Mouse (Mus musculus): ENCODE measurements around the gene Fam205a3. TPM values are rescaled to one million over a fixed set of nuclear protein-coding genes. Genes with fewer than 3 reads are reported as not detected.
"Not testable (repeated sequence)": the region's sequence is repeated elsewhere in the genome, so short reads cannot be mapped to it uniquely, and the experiment has no call there.

The Fam205a3 gene
- 0.04 and 0.09 TPM in 2 replicates for polyA plus RNA-seq (2012; rRNA removed)

GRCm38 (mm10) chr4:42318034-42318433 lies at the start of gene Fam205a3:
Fam205a3 (plus strand) TSS chr4:42318334.
- H3K36me3 ChIP-seq (ENCODE audit: control insufficient read depth, insufficient read depth, low read length); H3K27me3 ChIP-seq (ENCODE audit: control insufficient read depth, insufficient read depth, low read length); H3K4me1 ChIP-seq (replicated peaks; ENCODE audit: control insufficient read depth, insufficient read depth, low read length); H3K4me3 ChIP-seq (ENCODE audit: control insufficient read depth, insufficient read depth, low read length); H3K27ac ChIP-seq (ENCODE audit: control insufficient read depth, insufficient read depth, low read length); DNase-seq: not testable (repeated sequence)
- no CpG with 5 or more reads among the region's 1 CpGs for whole genome bisulfite sequencing

- H3K36me3 ChIP-seq (ENCODE audit: control insufficient read depth, insufficient read depth, low read length); H3K4me3 ChIP-seq (ENCODE audit: control insufficient read depth, insufficient read depth, low read length); H3K27me3 ChIP-seq (ENCODE audit: control insufficient read depth, insufficient read depth, low read length); H3K4me1 ChIP-seq (replicated peaks; ENCODE audit: control insufficient read depth, insufficient read depth, low read length); DNase-seq; H3K27ac ChIP-seq (ENCODE audit: control insufficient read depth, insufficient read depth, low read length): not testable (repeated sequence)
- no CpG with 5 or more reads among the region's 18 CpGs for WGBS
Measured at GRCm38 (mm10) chr4:42293967-42294366, 24.2 kb upstream of the Fam205a3 start, which contains the start of gene Gm21953. Gm21953 (plus strand) TSS chr4:42294267.

Other genes starting within 250 kb of the Fam205a3 start
- gene Gm3893, start 227.1 kb upstream of the Fam205a3 start, polyA plus RNA-seq (2012; rRNA removed), result not detected in 2 replicates
- not detected in 2 replicates for gene Gm13304, start 203.5 kb upstream of the Fam205a3 start, polyA plus RNA-seq (2012; rRNA removed)
- gene Gm13306, start 164.9 kb upstream of the Fam205a3 start, polyA plus RNA-seq (2012; rRNA removed), result 20.2 and 24.2 TPM in 2 replicates
- 23.3 and 38.0 TPM in 2 replicates for gene Gm13305, start 149.7 kb upstream of the Fam205a3 start, polyA plus RNA-seq (2012; rRNA removed)
- not detected in 2 replicates for gene Gm10600, start 77.7 kb upstream of the Fam205a3 start, polyA plus RNA-seq (2012; rRNA removed)
- 5.9 and 9.4 TPM in 2 replicates for gene Ccl21b, start 62.6 kb upstream of the Fam205a3 start, polyA plus RNA-seq (2012; rRNA removed)
- gene Gm21953, start 24.1 kb upstream of the Fam205a3 start, polyA plus RNA-seq (2012; rRNA removed), result not detected in 2 replicates
- not detected in 2 replicates for gene Gm21586, start 121.0 kb downstream of the Fam205a3 start, polyA plus RNA-seq (2012; rRNA removed)
- not detected in 2 replicates for gene Gm2163, start 148.4 kb downstream of the Fam205a3 start, polyA plus RNA-seq (2012; rRNA removed)
- gene Fam205a2, start 209.8 kb downstream of the Fam205a3 start, polyA plus RNA-seq (2012; rRNA removed), result 0.04 and 0.09 TPM in 2 replicates

Data from thymus, adult 2 months (tissue).